Mouse (Mus musculus) megakaryocyte, embryonic 14.5 days (primary cell): ENCODE data around the gene Fam98b. TPM values are rescaled to one million over a fixed set of nuclear protein-coding genes. Genes with fewer than 3 reads are reported as not detected.

Experiments used
- H3K27me3 ChIP-seq: replicated peaks from 2 replicates; pipeline ENCODE3; 2012; ENCODE audit warnings: inconsistent platforms
- H3K36me3 ChIP-seq: replicated peaks from 2 replicates; pipeline ENCODE3; 2012; ENCODE audit warnings: low read length, inconsistent platforms, mixed read lengths
- H3K4me1 ChIP-seq: 2 replicates; pipeline ENCODE4 v1.6.1; 2012; ENCODE audit warnings: inconsistent platforms
- H3K4me3 ChIP-seq: replicated peaks from 2 replicates; pipeline ENCODE3; 2012; ENCODE audit warnings: moderate library complexity, mild to moderate bottlenecking, inconsistent platforms
- H3K9me3 ChIP-seq: 2 replicates; pipeline ENCODE4 v1.6.1; 2012; ENCODE audit warnings: inconsistent platforms
- FLI1 ChIP-seq: IDR thresholded peaks from 2 replicates; pipeline ENCODE4 v1.6.1; 2012; ENCODE audit warnings: low read length, inconsistent platforms, mixed read lengths
- GATA1 ChIP-seq: IDR thresholded peaks from 3 replicates; pipeline ENCODE4 v1.6.1; 2012; ENCODE audit warnings: mixed read lengths, low read length, inconsistent platforms, borderline replicate concordance
- polyA plus RNA-seq: library from polyadenylated mRNA; stranded (reverse); fragments of >175 nt; gene quantifications from 2 replicates; pipeline ENCODE4 v1.2.3, GENCODE M21; 2012; ENCODE audit warnings: low replicate concordance; ENCODE audit not compliant: insufficient read depth

Fam98b gene
- polyA plus RNA-seq, 1 experiment = 5.8 TPM

DNA sequence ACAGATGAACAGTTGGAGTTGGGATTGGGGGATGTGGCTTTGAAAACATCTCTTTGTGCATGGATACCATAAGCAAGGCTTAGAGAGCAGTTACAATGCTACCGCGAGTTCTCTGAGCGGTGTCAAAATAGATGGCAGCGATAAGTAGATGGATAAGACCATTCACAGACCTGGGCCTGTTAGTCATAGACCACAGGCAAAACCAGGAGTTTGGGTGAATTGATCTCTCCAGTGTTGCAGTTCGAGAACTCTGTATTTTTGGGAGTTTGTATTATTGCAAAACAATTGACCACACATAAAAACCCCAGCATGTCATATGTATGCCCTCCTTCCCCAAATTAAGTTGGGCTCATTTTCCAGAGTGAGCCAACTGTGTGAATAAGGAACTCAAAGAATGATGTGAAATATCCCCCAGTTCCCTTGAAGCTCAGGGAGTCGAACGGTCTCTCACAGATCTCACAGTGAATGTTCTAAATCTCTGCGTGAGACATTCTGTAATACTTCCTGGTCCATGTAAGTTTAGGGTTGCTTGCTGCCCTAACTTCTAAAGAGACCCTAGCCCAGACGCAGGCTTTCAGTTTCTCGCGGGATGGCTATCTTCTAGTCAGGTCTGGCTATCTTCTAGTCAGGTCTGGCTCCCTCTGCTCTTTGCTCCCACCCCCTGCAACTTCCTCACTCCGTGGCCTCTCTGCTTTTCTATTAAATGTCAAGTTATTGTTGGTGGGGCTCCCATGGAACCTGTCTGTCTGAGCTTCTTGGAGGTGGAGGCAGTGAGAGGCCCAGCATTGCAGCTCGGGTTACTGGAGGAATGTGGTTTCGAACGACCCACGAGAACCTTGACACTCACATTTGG is 50.3 kb downstream of the Fam98b start:
- Histone ChIP-seq H3K4me1 (no peaks in the 10 kb centered on the region), H3K9me3 (no peaks in the 10 kb centered on the region), H3K36me3 (no peaks in the 10 kb centered on the region), H3K4me3 (no peak overlapping the region), H3K27me3 (peaks cover 6% of the 10 kb centered on the region)
- TF ChIP-seq GATA1 (no peak), FLI1 (no peak)

DNA sequence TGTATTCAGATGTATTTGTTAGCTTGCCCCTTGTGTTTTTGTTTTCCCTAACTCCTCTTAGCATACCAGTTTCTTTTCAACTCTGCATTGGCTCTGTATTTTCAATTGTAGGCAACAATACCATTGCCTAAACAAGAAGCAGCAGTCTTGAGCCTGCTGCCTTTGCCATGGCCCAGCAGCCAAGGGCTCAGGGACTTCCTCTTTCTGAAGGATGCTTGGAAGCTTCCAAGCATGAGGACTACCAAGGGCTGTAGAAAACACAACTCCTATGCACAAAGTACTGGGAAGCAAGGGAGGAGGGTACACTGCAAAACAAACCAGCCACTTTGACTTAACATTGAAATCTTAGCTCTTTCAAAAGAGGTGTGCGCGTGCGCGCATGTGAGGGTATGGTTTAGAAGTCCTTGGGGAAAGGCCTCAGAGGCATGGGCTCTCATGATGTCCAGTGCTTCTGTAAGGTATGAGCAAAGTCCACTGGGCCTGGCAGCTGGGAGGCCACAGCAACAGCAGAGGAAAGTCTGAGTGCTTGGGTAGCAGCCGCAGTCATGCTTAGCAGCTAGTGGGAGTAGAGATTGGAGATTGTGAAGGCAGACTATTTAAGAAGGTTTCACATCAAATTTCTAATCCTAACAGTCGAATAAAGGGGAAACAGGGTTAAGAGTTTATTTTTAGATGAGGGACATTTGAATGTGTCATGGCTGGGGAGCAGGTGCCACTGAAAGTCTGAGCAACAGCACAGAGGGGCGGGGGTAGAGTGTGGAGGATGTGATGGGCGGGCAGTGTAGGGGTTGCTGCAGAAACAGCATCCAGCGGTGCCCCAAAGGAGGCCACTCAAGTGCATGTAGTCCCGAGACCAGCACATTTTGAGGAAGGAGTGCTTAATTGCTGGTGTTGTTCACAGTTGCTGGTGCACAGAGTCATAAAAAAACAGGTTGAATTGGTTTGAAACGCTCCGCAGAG is 54.1 kb downstream of the Fam98b start:
- no peak for TF ChIP-seq FLI1
- no peaks in the 10 kb centered on the region for H3K9me3 ChIP-seq
- H3K36me3 ChIP-seq = no peaks in the 10 kb centered on the region
- H3K4me3 ChIP-seq = no peak overlapping the region
- H3K4me1 ChIP-seq = no peaks in the 10 kb centered on the region
- H3K27me3 ChIP-seq = no peaks in the 10 kb centered on the region

DNA sequence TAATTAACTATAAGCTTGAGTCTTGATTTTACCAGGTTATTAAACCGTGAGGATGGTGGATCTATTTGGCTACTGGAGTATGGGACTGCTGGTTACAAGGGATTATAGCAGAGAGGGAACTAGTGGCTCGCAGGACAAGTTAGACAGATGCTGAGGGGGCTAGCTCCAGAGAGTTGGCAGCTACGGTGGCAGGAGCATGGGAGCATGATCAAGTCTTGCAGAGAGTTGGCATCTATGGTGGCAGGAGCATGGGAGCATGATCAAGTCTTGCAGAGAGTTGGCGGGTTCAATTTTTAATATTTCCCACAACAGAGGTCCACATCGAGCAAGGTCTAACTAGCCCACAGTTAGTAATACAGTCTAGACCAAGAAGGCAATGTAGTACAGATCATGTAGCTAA is 55.4 kb downstream of the Fam98b start:
- H3K36me3 ChIP-seq = no peaks in the 10 kb centered on the region
- H3K27me3 ChIP-seq = no peaks in the 10 kb centered on the region
- H3K9me3 ChIP-seq = no peaks in the 10 kb centered on the region
- H3K4me1 ChIP-seq = no peaks in the 10 kb centered on the region
- no peak overlapping the region for H3K4me3 ChIP-seq
- TF ChIP-seq FLI1 (no peak), GATA1 (no peak)

DNA sequence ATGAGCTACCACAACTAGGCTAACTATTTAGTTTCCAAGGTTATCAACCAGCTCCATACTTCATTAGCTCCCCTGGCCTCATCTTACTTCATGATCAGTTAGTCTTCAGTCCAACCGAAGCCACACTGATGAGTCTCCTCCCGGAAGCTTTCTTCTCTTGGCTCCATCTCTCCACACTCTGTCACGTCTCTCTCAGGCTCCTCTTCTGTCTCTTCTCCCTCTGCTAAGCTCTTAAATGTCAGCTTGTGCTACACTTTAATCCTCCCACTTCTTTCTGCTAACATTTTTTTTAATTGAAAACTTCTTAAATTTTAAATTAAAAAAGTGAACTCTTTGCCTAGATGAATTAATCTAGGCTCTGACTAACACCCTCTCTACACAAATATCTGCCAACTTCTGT is 58.4 kb downstream of the Fam98b start:
- H3K9me3 ChIP-seq = no peaks in the 10 kb centered on the region
- no peak for TF ChIP-seq GATA1
- no peak for TF ChIP-seq FLI1
- no peak overlapping the region for H3K4me3 ChIP-seq
- H3K36me3 ChIP-seq = no peaks in the 10 kb centered on the region
- no peaks in the 10 kb centered on the region for H3K4me1 ChIP-seq
- H3K27me3 ChIP-seq = peaks cover 3% of the 10 kb centered on the region

DNA sequence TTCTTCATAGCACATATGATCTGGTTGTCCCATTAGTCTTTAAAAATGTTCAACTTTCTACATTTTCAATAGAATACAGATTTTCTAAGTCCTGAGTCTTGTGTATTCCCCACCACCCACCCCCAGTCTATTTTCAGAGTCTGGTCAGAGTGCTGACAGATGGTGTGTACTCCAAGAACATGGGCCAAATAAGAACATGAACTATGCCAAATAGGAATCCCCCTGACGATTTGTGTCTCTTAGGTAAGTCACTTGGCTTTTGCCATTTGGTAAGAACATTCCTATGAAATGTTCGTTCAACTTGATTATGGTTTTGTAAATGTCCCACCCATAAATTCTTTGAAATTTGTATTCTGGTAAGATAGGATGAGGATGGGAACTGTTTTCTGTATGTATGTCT is 59.5 kb downstream of the Fam98b start:
- Histone ChIP-seq H3K4me3 (no peak overlapping the region), H3K9me3 (no peaks in the 10 kb centered on the region), H3K4me1 (no peaks in the 10 kb centered on the region), H3K27me3 (peaks cover 3% of the 10 kb centered on the region), H3K36me3 (no peaks in the 10 kb centered on the region)
- no peak for TF ChIP-seq FLI1
- no peak for TF ChIP-seq GATA1

DNA sequence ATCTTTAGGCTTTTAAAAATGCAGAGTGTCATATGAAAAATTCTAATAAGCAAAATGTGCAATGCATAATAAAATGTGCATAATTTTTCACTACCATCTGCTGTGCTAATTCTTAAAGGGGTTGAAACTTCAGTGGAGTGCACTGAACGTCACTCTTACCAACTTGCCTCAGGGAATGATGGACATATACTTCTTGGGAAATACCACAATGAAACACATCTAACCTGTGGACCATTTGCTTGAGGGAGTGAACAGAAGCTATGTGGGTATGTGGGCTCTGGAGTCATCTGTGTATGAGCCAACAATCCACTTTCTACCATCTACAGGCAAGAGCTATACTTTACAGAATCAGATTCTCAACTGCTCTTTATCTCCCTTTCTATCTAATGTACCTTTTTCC is 61.8 kb downstream of the Fam98b start:
- TF ChIP-seq FLI1 = no peak
- no peak for TF ChIP-seq GATA1
- Histone ChIP-seq H3K36me3 (no peaks in the 10 kb centered on the region), H3K4me1 (no peaks in the 10 kb centered on the region), H3K4me3 (no peak overlapping the region), H3K27me3 (peaks cover 3% of the 10 kb centered on the region), H3K9me3 (peaks cover 7% of the 10 kb centered on the region)

DNA sequence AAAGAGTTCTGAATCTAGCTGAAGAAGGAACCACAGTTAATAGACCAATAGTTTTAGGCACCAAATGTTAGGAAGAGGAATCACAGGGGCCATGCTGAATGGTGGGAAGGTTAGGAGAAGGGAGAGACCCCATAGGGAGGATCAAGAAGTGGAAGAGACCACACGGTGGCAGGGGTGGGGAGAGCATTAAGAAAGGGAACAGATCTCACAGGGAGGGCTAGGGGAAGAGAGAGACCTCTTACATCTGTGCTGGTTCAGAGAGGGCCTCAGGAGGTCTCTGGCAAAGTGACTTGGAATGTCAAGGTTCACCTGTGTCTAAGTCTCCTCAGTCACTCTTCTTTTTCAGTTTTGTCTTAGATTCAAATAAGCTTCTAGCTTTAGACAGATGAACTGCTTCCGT is 62.5 kb downstream of the Fam98b start:
- Histone ChIP-seq H3K27me3 (peaks cover 3% of the 10 kb centered on the region), H3K36me3 (no peaks in the 10 kb centered on the region), H3K4me3 (no peak overlapping the region), H3K4me1 (no peaks in the 10 kb centered on the region), H3K9me3 (peaks cover 7% of the 10 kb centered on the region)
- TF ChIP-seq FLI1 (no peak), GATA1 (no peak)

DNA sequence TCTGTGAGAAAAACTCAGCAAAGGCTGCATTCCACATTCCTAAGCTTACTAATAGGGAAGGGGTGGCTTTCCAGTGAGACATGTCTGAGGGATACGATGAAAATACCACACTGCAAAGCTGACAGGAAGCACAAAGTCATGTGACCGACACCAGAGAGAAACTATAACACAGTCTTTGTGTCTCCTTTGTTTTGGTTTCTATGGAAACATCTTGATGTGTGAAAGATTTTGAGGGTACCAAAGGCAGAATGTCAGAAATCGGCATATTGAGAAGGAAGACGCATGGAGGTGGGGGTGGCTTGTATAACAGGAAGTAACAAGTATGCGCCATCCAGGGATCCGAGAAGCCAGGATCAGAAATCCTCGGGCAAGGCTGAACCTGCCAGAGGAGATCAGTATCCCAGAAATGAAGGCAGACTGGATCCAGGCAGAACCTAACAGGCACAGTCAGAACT is 62.9 kb downstream of the Fam98b start:
- TF ChIP-seq FLI1 (no peak), GATA1 (no peak)
- Histone ChIP-seq H3K9me3 (peaks cover 7% of the 10 kb centered on the region), H3K27me3 (peaks cover 3% of the 10 kb centered on the region), H3K4me3 (no peak overlapping the region), H3K36me3 (no peaks in the 10 kb centered on the region), H3K4me1 (no peaks in the 10 kb centered on the region)

DNA sequence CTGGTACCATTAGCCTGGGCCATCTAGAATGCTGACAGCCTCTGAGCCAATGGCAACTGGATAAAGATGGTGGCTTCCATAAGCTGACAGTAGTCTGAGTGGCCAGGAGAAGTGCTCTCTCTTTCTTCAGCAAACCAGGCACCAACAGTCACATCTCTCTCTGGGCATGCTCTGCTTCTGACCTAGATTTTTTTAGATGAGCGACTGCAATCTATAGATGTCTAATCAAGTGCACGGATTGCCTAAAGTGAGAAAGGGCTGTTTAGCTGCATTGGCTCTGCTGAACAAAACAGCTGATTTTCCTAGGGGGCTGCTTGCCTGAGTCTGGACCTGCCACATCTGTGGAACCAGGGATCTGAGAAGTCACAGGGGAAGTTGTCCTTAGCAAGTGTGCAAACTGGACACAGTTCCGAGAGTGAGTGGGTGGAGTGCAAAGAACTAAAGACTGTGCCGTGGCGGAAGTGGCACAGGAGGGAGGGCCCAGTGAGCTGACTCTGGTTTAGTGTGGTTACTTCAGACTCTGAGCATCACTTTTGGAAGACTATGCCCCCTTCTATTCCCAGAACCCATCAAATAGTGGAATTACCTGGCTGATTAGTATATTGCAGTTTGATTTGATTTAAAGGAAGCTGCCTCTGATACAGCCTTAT is 64.2 kb downstream of the Fam98b start:
- no peak for TF ChIP-seq GATA1
- no peak for TF ChIP-seq FLI1
- Histone ChIP-seq H3K4me1 (no peaks in the 10 kb centered on the region), H3K36me3 (no peaks in the 10 kb centered on the region), H3K27me3 (peaks cover 3% of the 10 kb centered on the region), H3K4me3 (no peak overlapping the region), H3K9me3 (peaks cover 7% of the 10 kb centered on the region)

DNA sequence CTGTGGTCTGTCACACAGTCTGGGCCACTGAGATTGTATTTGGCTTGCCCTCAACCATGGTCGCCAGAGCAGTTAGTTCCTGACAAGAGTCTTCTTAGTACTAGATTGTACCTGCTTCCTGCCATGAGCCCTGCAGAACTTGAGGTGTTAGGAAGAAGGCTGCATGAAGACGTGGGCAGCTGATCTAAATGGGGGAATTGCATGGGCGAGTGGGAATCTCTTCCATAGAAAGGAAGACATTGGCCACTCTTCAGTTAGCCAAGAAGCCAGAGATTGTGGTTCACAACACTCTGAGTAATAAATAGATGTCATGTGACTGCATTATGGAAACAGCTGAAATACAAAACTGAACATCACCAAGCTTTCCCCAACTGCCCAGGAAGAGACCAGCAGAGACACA is 69.5 kb downstream of the Fam98b start:
- H3K4me1 ChIP-seq = no peaks in the 10 kb centered on the region
- H3K27me3 ChIP-seq = peaks cover 5% of the 10 kb centered on the region
- TF ChIP-seq GATA1 (no peak), FLI1 (no peak)
- no peak overlapping the region for H3K4me3 ChIP-seq
- no peaks in the 10 kb centered on the region for H3K36me3 ChIP-seq
- peaks cover 7% of the 10 kb centered on the region for H3K9me3 ChIP-seq

Other genes starting within 250 kb of the Fam98b start
- gene Spred1, start 128.4 kb upstream of the Fam98b start, polyA plus RNA-seq = 0.75 and 0.89 TPM in 2 replicates
- gene Rasgrp1, start 93.3 kb downstream of the Fam98b start, polyA plus RNA-seq = not detected in 2 replicates